Mouse (Mus musculus) embryonic facial prominence, embryonic 11.5 days (tissue): ENCODE measurements around the gene Mrpl44. TPM values are rescaled to one million over a fixed set of nuclear protein-coding genes. Genes with fewer than 3 reads are reported as not detected.

Source experiments
- ATAC-seq: fragments of 200-750 bp; cut with Nextera tagmentation; replicated peaks from 2 replicates; pipeline ENCODE4 v1.8.0; 2017; ENCODE audit warnings: low read depth; ENCODE audit not compliant: insufficient number of reproducible peaks, low FRiP score, low TSS enrichment
- DNase-seq: peaks from one replicate; pipeline ENCODE4 v3.0.0-alpha.2; 2015; ENCODE audit warnings: low spot score
- H3K27ac ChIP-seq: fragments of 300-500 bp; sonication (generic); replicated peaks from 2 replicates; pipeline ENCODE4 v1.5.1; 2014; ENCODE audit warnings: mild to moderate bottlenecking, low read depth, low read length, control low read depth
- H3K27me3 ChIP-seq: fragments of 300-500 bp; sonication (generic); 2 replicates; pipeline ENCODE4 v1.6.1; 2014; ENCODE audit warnings: mild to moderate bottlenecking, low read length, moderate library complexity, mixed read lengths; ENCODE audit not compliant: control insufficient read depth, insufficient read depth
- H3K36me3 ChIP-seq: fragments of 300-500 bp; sonication (generic); replicated peaks from 2 replicates; pipeline ENCODE4 v1.6.1; 2014; ENCODE audit warnings: low read depth, mild to moderate bottlenecking, low read length, moderate library complexity, mixed read lengths; ENCODE audit not compliant: control insufficient read depth, insufficient read depth
- H3K4me1 ChIP-seq: fragments of 300-500 bp; sonication (generic); 2 replicates; pipeline ENCODE4 v1.6.1; 2014; ENCODE audit warnings: low read length, mixed read lengths; ENCODE audit not compliant: control insufficient read depth, insufficient read depth
- H3K4me2 ChIP-seq: fragments of 300-500 bp; sonication (generic); 2 replicates; pipeline ENCODE4 v1.6.1; 2014; ENCODE audit warnings: low read depth, mild to moderate bottlenecking, control low read depth, low read length, moderate library complexity
- H3K4me3 ChIP-seq: fragments of 300-500 bp; sonication (generic); 2 replicates; pipeline ENCODE4 v1.5.1; 2014; ENCODE audit warnings: low read depth, low read length, control low read depth
- H3K9ac ChIP-seq: fragments of 300-500 bp; sonication (generic); replicated peaks from 2 replicates; pipeline ENCODE4 v1.6.1; 2014; ENCODE audit warnings: mild to moderate bottlenecking, control low read depth, low read length
- H3K9me3 ChIP-seq: fragments of 300-500 bp; sonication (generic); replicated peaks from 2 replicates; pipeline ENCODE4 v1.6.1; 2016; ENCODE audit warnings: mild to moderate bottlenecking, low read length, inconsistent platforms, mixed read lengths; ENCODE audit not compliant: control insufficient read depth
- WGBS: fragments of 180-500 bp; shearing (Covaris S2); extraction: QIAGEN DNeasy Blood & Tissue Kit; methylation state at CpG from one replicate; pipeline ENCODE4 v1.1.7; 2014; 5-methylcytosine and 5-hydroxymethylcytosine counted together
- polyA plus RNA-seq: library from polyadenylated mRNA; unstranded; fragments of >200 nt; fragmentation: Nextera tagmentation; extraction: Ambion mirVana; gene quantifications from 2 replicates; pipeline ENCODE4 v1.2.1, GENCODE M21; 2014

Mrpl44 gene
- polyA plus RNA-seq, 1 experiment from 2014 or later: 53.1 TPM

DNA sequence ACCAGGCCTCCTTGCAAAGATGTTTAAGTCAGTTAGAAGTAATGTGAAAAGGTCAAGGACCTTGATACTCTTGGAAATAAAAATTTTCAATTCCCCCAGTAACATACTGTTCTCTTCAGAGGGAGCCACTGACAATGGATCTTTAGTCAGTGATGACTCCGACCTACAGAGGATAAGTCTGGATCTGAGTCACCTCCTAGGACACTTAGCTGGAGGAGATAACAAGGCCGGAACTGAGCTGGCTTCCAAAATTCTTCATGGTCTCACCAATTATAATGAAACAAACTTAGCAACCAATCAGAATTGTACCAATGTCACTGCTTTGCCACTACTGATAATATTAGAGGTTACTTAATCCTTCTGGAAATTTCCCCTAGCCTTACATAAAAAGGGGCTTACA, 11.8 kb upstream of the Mrpl44 start:
- no peak overlapping the region for H3K4me3 ChIP-seq
- H3K9me3 ChIP-seq: no peaks in the 10 kb centered on the region
- H3K4me1 ChIP-seq: no peaks in the 10 kb centered on the region; the same call in 1 of the 2 replicates
- no peak overlapping the region for H3K9ac ChIP-seq
- no peaks in the 10 kb centered on the region for H3K27me3 ChIP-seq
- DNase-seq (no peak), ATAC-seq (no peak)
- no peak overlapping the region for H3K27ac ChIP-seq
- H3K4me2 ChIP-seq: no peak overlapping the region
- no peaks in the 10 kb centered on the region for H3K36me3 ChIP-seq
- 84% methylated on average over 2 of the region's 2 CpGs for WGBS

- Histone ChIP-seq H3K36me3 (no peaks in the 10 kb centered on the region), H3K4me3 (no peak overlapping the region), H3K27ac (no peak overlapping the region), H3K27me3 (no peaks in the 10 kb centered on the region), H3K9me3 (no peaks in the 10 kb centered on the region), H3K4me2 (no peak overlapping the region), H3K4me1 (no peaks in the 10 kb centered on the region; the same call in 1 of the 2 replicates), H3K9ac (no peak overlapping the region)
- 98% methylated on average over 1 of the region's 1 CpGs for WGBS
- DNase-seq (no peak), ATAC-seq (no peak)
These were observed 11.3 kb upstream of the Mrpl44 start for GRCm38 (mm10) chr1:79764483-79764882.

DNA sequence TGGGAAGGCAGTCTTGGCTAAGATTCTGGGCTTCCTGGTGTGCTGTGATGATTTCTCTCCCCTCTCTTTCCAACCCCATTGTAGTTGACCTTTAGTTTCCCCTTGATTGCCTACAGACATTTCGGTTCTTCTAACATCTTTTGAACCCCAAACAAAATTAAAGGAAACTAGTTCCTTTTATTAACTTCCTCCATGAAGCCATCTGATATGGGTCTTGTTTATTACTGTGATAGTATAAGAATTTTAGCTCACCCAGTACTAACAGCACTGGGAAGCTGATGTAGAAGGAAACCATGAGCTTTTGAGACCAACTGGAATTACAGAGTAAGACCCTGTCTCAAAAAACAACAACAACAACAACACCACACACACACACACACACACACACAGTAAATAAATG, 7.6 kb upstream of the Mrpl44 start:
- no peak overlapping the region for H3K27ac ChIP-seq
- H3K36me3 ChIP-seq: no peaks in the 10 kb centered on the region
- no peak for ATAC-seq
- H3K4me3 ChIP-seq: no peak overlapping the region
- no peaks in the 10 kb centered on the region for H3K4me1 ChIP-seq
- 58% methylated on average over 1 of the region's 1 CpGs for whole genome bisulfite sequencing
- H3K4me2 ChIP-seq: no peak overlapping the region
- no peaks in the 10 kb centered on the region for H3K27me3 ChIP-seq
- DNase-seq: no peak
- no peak overlapping the region for H3K9ac ChIP-seq
- H3K9me3 ChIP-seq: no peaks in the 10 kb centered on the region

DNA sequence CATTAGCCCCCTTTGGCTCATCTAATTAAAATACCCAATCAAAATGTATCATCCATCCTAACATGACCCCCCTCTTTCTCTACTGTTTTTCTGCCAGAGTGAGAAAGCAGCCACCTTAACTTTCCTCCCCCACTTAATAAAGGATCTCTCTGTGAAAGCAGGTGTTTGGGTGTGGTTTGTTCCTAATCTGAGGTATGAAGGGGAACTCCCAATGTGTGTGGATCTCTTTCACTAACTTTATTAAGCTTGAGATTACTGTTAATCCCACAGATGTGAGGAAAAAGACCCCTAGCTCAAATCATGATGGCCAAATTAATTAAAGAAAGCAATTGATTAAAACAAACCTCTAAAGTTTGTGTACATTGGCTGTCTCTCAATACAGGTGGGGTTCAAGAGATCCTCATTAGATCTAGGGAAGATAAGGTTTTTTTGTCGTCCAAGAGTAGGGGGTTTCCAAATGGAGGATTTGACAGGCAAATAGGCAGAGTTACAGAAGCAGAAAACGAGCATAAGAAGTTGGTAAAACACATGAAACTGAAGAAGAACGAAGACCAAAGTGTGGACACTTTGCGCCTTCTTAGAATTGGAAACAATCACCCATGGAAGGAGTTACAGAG, 1.5 kb upstream of the Mrpl44 start:
- Histone ChIP-seq H3K9ac (no peak overlapping the region), H3K4me1 (no peaks in the 10 kb centered on the region), H3K4me2 (no peak overlapping the region), H3K36me3 (peaks cover 2% of the 10 kb centered on the region; the same call in 1 of the 2 replicates), H3K9me3 (no peaks in the 10 kb centered on the region), H3K27me3 (no peaks in the 10 kb centered on the region), H3K27ac (no peak overlapping the region), H3K4me3 (no peak overlapping the region)
- no peak for ATAC-seq
- 79% methylated on average over 4 of the region's 4 CpGs for whole genome bisulfite sequencing
- no peak for DNase-seq

DNA sequence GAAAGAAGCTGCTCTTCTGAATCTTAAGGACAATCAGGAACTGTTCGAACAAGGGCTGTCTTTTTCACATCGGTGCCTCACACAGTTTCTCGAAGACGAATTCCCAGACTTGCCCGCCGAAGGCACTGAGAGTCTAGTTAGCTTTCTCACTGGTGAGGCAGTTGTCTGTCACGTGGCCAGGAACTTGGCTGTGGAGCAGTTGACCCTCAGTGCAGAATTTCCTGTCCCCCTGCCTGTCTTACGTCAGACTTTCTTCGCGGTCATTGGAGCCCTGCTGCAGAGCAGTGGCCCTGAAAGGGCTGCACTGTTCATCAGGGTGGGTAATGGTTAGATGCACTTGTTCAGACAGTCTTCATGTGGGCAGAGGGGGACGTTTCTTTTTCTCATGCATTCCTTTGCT, 2.2 kb downstream of the Mrpl44 start:
- no peak for ATAC-seq
- peaks cover 9% of the 10 kb centered on the region for H3K36me3 ChIP-seq
- WGBS: 83% methylated on average over 11 of the region's 11 CpGs

GRCm38 (mm10) chr1:79782433-79782832, 6.6 kb downstream of the Mrpl44 start:
- no peaks in the 10 kb centered on the region for H3K4me1 ChIP-seq
- no peaks in the 10 kb centered on the region for H3K9me3 ChIP-seq
- peaks cover 9% of the 10 kb centered on the region for H3K36me3 ChIP-seq
- WGBS: 76% methylated on average over 3 of the region's 3 CpGs
- no peak overlapping the region for H3K4me2 ChIP-seq
- H3K9ac ChIP-seq: no peak overlapping the region
- no peak overlapping the region for H3K4me3 ChIP-seq
- no peak overlapping the region for H3K27ac ChIP-seq
- no peak for ATAC-seq
- H3K27me3 ChIP-seq: no peaks in the 10 kb centered on the region
- DNase-seq: peak; percentile 20

More for the DNA sequence above, 2.2 kb downstream of the Mrpl44 start:
- H3K27me3 ChIP-seq: no peaks in the 10 kb centered on the region
- no peak overlapping the region for H3K27ac ChIP-seq
- no peak overlapping the region for H3K4me3 ChIP-seq
- H3K4me2 ChIP-seq: no peak overlapping the region
- no peaks in the 10 kb centered on the region for H3K9me3 ChIP-seq
- no peak for DNase-seq
- H3K4me1 ChIP-seq: no peaks in the 10 kb centered on the region
- H3K9ac ChIP-seq: no peak overlapping the region

GRCm38 (mm10) chr1:79786267-79786927, 10.6 kb downstream of the Mrpl44 start:
- Histone ChIP-seq H3K9ac (no peak overlapping the region), H3K27ac (no peak overlapping the region), H3K4me1 (no peaks in the 10 kb centered on the region), H3K27me3 (no peaks in the 10 kb centered on the region), H3K4me2 (no peak overlapping the region), H3K36me3 (peaks cover 7% of the 10 kb centered on the region), H3K9me3 (no peaks in the 10 kb centered on the region), H3K4me3 (no peak overlapping the region)
- ATAC-seq (0 out of 2 replicates have a peak, but pooled peaks have one; percentile 59), DNase-seq (peak; percentile 49)
- WGBS: 68% methylated on average over 7 of the region's 7 CpGs

DNA sequence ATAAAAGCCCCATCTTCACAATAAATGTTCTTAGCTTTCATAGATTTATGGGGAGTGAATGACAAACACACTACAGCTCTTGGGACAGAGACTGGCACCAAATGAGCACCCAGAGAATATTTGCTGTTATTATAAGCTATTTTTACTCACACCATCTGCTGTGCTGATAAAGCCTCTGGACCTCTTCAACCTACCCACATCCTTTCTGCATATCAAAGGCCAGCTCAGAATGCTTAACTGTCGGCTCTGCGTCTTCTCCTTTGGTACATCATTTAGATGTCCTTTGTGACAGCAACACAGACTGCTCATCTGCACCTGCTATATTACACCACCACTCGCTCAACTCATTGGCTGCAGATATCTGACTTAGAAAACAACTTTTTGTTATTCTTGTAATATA, 21.3 kb downstream of the Mrpl44 start:
- WGBS: 82% methylated on average over 3 of the region's 3 CpGs

More for the DNA sequence above, 21.3 kb downstream of the Mrpl44 start:
- H3K4me1 ChIP-seq: no peaks in the 10 kb centered on the region
- no peak overlapping the region for H3K4me3 ChIP-seq
- H3K27ac ChIP-seq: no peak overlapping the region
- no peaks in the 10 kb centered on the region for H3K9me3 ChIP-seq
- H3K27me3 ChIP-seq: no peaks in the 10 kb centered on the region
- no peak for ATAC-seq
- no peak overlapping the region for H3K9ac ChIP-seq
- no peak for DNase-seq
- no peak overlapping the region for H3K4me2 ChIP-seq
- no peaks in the 10 kb centered on the region for H3K36me3 ChIP-seq
